Mouse (Mus musculus): Measurements from ENCODE around the gene Sppl3. TPM values are rescaled to one million over a fixed set of nuclear protein-coding genes. Genes with fewer than 3 reads are reported as not detected.

Sppl3 gene
- polyA plus RNA-seq (2015; fragmentation: Nextera tagmentation; extraction: Ambion mirVana): 17.8 and 22.4 TPM in 2 replicates

DNA sequence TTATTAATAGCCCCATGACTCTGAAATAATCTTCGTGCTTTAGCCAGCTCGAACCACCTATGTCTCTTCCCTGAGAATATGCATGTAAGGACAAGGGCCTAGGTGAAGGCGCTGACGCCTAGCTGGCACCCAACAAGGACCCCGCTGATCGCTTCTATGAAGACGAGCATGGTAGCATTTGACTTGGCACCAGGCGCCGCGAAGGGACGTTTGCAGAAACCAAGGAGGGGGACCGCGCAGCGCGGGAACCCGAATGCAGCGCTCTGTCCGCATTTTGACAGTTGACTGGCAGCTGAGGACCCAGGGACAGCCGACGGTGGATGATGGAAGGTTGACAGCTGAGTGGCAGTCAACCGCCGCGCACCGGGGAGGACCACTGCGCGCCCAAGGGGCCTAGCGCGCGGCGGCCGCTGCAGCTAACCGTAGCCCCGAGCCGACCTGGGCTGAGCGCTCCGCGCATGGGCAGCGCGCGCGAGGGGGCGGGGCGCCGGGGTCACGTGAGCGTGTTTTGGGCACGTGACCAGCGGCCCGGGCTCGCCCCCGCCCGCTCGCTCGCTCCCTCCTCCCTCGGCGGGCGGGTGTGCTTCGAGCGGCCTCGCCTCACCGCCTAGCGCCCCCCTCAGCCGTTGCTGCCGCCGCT is at the start of gene Sppl3:
Gene Sppl3, plus strand, starts transcription at position 561 of the 640 bp plus-strand sequence.
- H3K9me3 ChIP-seq (replicated peaks): no peaks in the 10 kb centered on the region
- H3K36me3 ChIP-seq: no peaks in the 10 kb centered on the region
- peak within 1 kb of the TSS; percentile 89 for H3K4me2 ChIP-seq
- H3K4me1 ChIP-seq (replicated peaks): peaks cover 39% of the 10 kb centered on the region
- H3K4me3 ChIP-seq: peak within 1 kb of the TSS; percentile 100
- no peaks in the 10 kb centered on the region for H3K27me3 ChIP-seq
- peak; percentile 91 for ATAC-seq (replicated peaks; ENCODE audit: insufficient number of reproducible peaks, insufficient read depth, low FRiP score, low read depth)
- peak within 1 kb of the TSS; percentile 100 for H3K9ac ChIP-seq
- 1% methylated on average over 46 of the region's 65 CpGs for whole genome bisulfite sequencing
- peak within 1 kb of the TSS; percentile 83 for H3K27ac ChIP-seq

DNA sequence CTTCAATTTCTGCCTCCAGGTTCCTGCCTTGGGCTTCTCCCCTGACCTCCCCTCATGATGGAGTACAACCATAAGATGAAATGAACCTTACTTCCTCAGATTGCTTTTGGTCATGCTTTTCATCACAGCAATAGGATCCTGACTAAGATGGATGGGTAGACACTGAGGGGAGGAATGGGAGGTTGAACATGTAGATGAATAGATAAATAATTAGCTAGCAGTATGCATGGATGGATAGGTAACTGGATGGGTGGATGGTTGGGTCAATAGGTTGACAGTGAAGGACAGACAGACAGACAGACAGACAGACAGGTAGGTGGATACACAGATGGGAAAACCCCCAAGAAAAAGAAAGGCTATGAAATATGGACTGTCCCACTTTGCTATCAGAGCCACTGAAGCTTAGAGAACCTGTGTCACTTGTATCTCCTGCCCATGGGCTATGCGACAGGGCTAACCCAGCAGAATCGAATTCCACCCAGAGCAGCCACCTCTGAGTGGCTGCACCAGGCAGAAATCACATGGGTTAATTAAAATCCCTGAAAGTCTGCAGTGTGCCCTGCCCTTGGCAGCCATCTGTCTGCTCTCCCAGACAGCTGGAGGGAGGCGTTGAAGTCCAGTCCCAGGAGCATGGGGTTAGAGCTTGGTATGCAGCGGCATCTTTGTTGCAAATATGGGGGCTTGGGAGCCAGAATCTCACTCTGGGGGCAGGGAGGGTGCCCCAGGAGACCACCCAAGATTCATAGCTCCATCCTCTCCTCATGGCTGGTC is 49.2 kb upstream of the Sppl3 start:
- no peak; the same call in 1 of the 2 replicates for ATAC-seq (replicated peaks; ENCODE audit: insufficient number of reproducible peaks, insufficient read depth, low FRiP score, low read depth)
- no peaks in the 10 kb centered on the region for H3K36me3 ChIP-seq
- H3K9me3 ChIP-seq (replicated peaks): no peaks in the 10 kb centered on the region
- no peak overlapping the region for H3K4me2 ChIP-seq
- WGBS: 40% methylated on average over 4 of the region's 4 CpGs
- H3K27ac ChIP-seq: no peak overlapping the region
- H3K9ac ChIP-seq: no peak overlapping the region
- H3K4me1 ChIP-seq (replicated peaks): peaks cover 16% of the 10 kb centered on the region
- H3K4me3 ChIP-seq: no peak overlapping the region
- 0 out of 2 replicates have a peak, but pooled peaks cover 4% of the 10 kb centered on the region for H3K27me3 ChIP-seq

DNA sequence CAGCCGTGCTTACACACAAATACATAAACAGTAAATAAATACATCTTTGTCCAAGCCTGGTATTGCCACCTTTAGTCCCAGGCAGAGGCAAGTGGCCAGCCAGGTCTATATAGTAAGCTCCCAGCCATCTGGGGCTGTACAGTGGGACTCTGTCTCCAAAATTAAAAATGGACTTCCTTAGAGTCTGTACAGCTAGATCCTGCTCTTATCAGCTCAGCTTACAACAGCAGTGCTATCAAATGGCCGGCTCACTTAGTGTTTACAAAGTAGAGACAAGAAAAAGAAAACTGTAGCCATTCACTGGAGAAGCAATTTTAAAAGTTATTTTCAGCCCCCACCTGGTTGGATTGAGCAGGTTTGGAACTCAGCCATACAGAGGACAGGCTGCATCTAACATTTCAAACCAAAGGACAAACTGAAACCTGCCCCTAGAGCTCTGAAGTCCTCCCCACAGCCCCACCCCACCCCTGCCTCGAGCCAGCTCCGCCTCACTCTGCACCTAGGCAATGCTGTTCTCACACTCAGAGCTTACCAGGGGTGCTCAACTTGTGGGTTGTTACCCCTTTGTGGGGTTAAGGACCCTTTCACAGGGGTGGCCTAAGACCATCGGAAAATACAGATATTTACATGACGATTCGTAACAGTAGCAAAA is 46.5 kb upstream of the Sppl3 start:
- Histone ChIP-seq H3K4me1 (replicated peaks) (peaks cover 21% of the 10 kb centered on the region), H3K27me3 (peaks cover 29% of the 10 kb centered on the region), H3K4me2 (peak overlapping the region; percentile 14; the same call in 1 of the 2 replicates), H3K27ac (peak overlapping the region; percentile 24), H3K36me3 (no peaks in the 10 kb centered on the region), H3K4me3 (no peak overlapping the region), H3K9me3 (replicated peaks) (no peaks in the 10 kb centered on the region), H3K9ac (0 out of 2 replicates have a peak overlapping the region, but pooled peaks have one; percentile 29)
- 47% methylated on average over 7 of the region's 7 CpGs for WGBS
- no peak for ATAC-seq (replicated peaks; ENCODE audit: insufficient number of reproducible peaks, insufficient read depth, low FRiP score, low read depth)

DNA sequence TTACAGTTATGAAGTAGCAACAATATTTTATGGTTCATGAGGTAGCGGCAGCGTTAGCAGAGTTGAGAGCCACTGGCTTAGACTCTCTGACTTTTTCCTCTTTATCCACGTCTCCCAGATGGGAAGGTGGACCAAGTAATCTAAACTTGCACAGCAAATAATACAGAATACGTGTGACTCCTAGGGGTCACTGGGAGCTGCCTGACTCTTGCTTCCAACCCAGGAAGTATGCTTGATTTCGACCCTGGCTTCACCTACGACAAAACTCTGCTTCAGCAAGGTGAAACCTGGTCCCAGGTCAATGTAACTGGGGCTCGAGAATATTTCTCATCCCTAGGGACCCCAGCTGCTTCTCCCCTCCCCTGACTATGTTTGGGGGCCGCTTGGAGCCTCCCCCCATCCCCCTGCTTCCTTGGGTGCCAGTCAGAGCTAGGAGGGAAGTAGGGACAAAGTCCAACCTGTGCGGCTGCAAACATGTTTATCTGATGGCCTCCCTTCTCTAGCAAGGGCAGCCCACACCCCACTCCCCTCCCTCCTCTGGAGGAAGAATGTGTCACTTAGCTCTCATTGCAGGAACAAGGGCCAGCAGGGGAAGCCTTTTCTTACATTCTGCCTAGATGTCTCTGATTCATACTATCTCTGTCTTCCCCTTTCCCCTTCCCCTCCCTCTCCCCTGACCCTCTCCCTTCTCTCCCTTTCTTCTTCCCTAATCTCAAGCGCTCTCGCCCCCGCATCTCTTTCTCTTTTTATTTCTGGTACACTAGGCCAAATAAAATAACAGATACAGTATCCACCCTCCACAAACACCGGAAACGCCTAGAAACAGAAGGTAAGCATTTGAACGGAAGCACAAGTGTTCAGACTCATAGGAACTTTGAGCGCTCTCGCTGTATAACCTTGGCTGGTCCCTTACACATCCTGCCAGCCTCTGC is 45.7 kb upstream of the Sppl3 start:
- Histone ChIP-seq H3K4me2 (0 out of 2 replicates have a peak overlapping the region, but pooled peaks have one; percentile 14), H3K9me3 (replicated peaks) (no peaks in the 10 kb centered on the region), H3K27me3 (peaks cover 37% of the 10 kb centered on the region), H3K4me1 (replicated peaks) (peaks cover 21% of the 10 kb centered on the region), H3K36me3 (no peaks in the 10 kb centered on the region), H3K27ac (peak overlapping the region; percentile 24; the same call in 1 of the 2 replicates), H3K9ac (no peak overlapping the region), H3K4me3 (no peak overlapping the region)
- 47% methylated on average over 17 of the region's 17 CpGs for WGBS
- no peak for ATAC-seq (replicated peaks; ENCODE audit: insufficient number of reproducible peaks, insufficient read depth, low FRiP score, low read depth)

DNA sequence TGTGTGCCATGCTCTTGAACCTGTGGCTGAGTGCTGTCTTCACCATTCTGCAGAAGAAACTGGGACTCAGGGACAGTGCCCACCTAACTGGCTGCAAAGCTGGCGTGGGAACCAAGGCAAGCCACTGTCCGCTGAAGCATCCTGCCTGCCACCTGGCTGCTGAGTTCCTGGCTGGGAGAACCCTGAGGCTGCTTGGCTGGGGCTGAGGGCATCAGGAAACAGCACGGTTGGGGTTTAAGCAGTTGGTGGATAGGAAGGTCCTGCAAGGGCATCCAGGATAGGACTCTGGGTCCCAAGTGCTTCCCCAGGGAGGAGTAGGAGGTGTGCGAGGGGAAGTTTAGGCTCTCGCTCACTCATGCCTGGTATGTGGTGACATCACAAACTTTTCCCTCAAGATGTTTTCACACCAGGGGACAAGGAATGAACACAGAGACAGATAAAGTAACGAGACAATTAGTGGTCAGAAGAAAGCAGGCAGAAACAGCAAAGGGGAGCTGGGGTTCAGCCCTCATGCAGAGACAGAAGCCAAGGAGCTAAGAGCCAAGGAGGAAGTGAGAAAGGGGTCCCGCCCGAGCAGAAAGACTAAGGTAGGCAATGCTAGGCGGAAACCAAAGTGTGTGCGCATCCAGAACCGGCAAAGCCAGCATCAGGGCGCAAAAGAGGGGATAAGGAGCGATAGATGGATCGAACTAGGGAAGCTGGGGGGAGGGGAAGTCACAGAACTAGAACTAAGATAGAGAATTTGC is 43.2 kb upstream of the Sppl3 start:
- Histone ChIP-seq H3K4me3 (no peak overlapping the region), H3K36me3 (no peaks in the 10 kb centered on the region), H3K4me1 (replicated peaks) (peaks cover 21% of the 10 kb centered on the region), H3K4me2 (no peak overlapping the region), H3K9ac (no peak overlapping the region), H3K27me3 (peaks cover 38% of the 10 kb centered on the region), H3K27ac (no peak overlapping the region), H3K9me3 (replicated peaks) (no peaks in the 10 kb centered on the region)
- ATAC-seq (replicated peaks; ENCODE audit: insufficient number of reproducible peaks, insufficient read depth, low FRiP score, low read depth): no peak
- WGBS: 32% methylated on average over 14 of the region's 14 CpGs

DNA sequence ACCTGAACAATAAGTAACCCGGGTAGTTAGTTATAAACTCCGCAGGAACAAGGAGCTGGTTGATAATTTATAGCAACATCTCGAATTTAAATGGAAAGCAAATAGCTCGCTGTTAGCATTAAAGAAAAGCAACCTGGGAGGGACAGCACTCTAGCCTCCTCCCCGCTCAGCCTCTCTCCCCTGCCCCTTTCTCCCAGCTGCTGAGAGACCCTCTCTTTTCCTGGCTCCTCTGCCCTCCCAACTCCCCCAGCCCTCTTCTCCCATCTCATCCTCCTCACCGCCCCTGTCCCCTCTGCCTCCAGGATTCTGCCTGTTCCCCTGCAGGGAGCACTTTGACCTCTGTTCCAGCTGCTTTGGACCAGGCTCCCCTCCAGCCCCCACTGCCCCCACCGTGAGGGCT is 42.3 kb upstream of the Sppl3 start:
- Histone ChIP-seq H3K9me3 (replicated peaks) (no peaks in the 10 kb centered on the region), H3K9ac (no peak overlapping the region), H3K4me1 (replicated peaks) (peaks cover 21% of the 10 kb centered on the region), H3K27me3 (peaks cover 38% of the 10 kb centered on the region), H3K36me3 (no peaks in the 10 kb centered on the region), H3K4me3 (no peak overlapping the region), H3K27ac (no peak overlapping the region), H3K4me2 (no peak overlapping the region)
- ATAC-seq (replicated peaks; ENCODE audit: insufficient number of reproducible peaks, insufficient read depth, low FRiP score, low read depth): no peak
- WGBS: 35% methylated on average over 7 of the region's 7 CpGs

DNA sequence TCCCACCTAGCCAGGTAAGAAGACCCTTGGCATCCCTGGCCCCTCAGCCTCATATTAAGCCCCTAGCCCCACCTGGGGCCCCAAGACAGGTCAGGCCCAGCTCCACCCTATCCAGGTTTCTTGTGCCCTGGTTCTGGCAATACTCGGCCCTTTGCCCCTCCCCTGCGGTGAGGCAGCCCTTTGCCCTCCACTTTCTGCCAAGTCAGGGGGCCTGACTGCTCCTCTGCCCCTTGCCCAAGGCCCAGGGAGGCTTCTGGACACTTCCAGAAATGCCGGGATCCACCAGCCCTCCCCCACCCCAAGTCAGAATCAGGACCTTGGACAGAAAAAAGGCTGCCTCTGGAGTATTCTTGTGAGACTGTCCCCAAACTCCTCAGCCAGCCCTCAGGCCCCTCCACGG is 41.9 kb upstream of the Sppl3 start:
- no peak for ATAC-seq (replicated peaks; ENCODE audit: insufficient number of reproducible peaks, insufficient read depth, low FRiP score, low read depth)
- H3K4me1 ChIP-seq (replicated peaks): peaks cover 20% of the 10 kb centered on the region
- H3K27ac ChIP-seq: no peak overlapping the region
- no peaks in the 10 kb centered on the region for H3K36me3 ChIP-seq
- peaks cover 38% of the 10 kb centered on the region for H3K27me3 ChIP-seq
- no peaks in the 10 kb centered on the region for H3K9me3 ChIP-seq (replicated peaks)
- no peak overlapping the region for H3K9ac ChIP-seq
- H3K4me3 ChIP-seq: no peak overlapping the region
- WGBS: 14% methylated on average over 4 of the region's 4 CpGs
- H3K4me2 ChIP-seq: no peak overlapping the region

DNA sequence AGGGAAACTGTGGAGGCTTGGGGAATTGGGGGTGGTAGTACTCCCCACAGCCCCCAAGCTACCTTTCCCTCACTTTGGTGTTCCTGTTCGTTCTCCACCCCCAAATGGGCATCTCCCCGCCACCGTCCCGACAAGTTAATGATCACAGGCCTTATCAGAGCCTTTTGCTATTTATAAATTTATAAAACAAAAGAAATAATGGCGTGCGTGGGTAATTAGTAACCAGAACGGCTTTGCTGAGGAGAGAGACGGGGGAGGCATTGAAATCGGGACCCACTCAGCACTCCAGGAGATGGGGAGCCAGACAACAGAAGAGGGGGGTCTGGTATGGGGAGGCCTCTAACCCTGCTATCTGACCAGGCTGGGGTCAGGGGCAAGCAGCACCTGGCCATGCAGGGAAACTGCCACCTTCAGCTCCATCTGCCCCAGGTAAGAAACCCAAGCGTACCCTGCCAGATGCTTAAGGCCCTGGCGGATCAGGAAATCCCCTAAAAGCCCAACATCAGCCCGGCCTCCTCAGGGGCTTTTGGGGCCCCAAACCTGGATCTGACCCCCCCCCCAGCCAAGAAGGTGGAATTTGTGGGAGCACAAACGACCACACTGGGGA is 41.2 kb upstream of the Sppl3 start:
- ATAC-seq (replicated peaks; ENCODE audit: insufficient number of reproducible peaks, insufficient read depth, low FRiP score, low read depth): no peak
- no peak overlapping the region for H3K4me3 ChIP-seq
- no peaks in the 10 kb centered on the region for H3K9me3 ChIP-seq (replicated peaks)
- peaks cover 38% of the 10 kb centered on the region for H3K27me3 ChIP-seq
- peaks cover 13% of the 10 kb centered on the region for H3K4me1 ChIP-seq (replicated peaks)
- H3K36me3 ChIP-seq: no peaks in the 10 kb centered on the region
- no peak overlapping the region for H3K9ac ChIP-seq
- no peak overlapping the region for H3K4me2 ChIP-seq
- WGBS: 61% methylated on average over 13 of the region's 13 CpGs
- no peak overlapping the region for H3K27ac ChIP-seq

DNA sequence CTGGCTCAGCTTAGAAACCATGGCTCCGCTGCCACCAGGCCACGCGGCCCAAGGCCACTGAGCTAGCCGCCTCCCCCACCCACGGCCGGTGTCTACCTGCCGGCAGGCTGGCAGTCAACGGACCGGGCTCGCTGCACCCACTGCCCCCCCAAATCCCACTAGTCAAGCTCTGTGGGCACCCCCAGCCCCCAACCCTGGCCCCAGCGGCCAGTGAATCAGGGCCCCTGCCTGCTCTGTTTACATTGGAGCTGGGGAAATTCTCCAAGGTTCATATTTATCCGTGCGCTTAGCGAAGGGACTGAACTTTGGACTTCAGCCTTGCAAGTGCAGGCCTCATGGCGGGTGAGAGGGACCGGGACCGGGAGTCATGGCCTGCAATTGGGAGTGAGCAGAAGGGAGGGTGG is 40.1 kb upstream of the Sppl3 start, which contains the start of gene Hnf1a:
Gene Hnf1a, minus strand, starts transcription at position 271 of the 404 bp plus-strand sequence.
- no peak within 1 kb of the TSS for H3K27ac ChIP-seq
- no peak for ATAC-seq (replicated peaks; ENCODE audit: insufficient number of reproducible peaks, insufficient read depth, low FRiP score, low read depth)
- no peak within 1 kb of the TSS for H3K9ac ChIP-seq
- WGBS: 76% methylated on average over 17 of the region's 17 CpGs
- H3K27me3 ChIP-seq: peaks cover 37% of the 10 kb centered on the region
- H3K4me2 ChIP-seq: no peak within 1 kb of the TSS
- H3K4me1 ChIP-seq (replicated peaks): peaks cover 5% of the 10 kb centered on the region
- H3K4me3 ChIP-seq: no peak within 1 kb of the TSS
- H3K9me3 ChIP-seq (replicated peaks): no peaks in the 10 kb centered on the region
- H3K36me3 ChIP-seq: no peaks in the 10 kb centered on the region

DNA sequence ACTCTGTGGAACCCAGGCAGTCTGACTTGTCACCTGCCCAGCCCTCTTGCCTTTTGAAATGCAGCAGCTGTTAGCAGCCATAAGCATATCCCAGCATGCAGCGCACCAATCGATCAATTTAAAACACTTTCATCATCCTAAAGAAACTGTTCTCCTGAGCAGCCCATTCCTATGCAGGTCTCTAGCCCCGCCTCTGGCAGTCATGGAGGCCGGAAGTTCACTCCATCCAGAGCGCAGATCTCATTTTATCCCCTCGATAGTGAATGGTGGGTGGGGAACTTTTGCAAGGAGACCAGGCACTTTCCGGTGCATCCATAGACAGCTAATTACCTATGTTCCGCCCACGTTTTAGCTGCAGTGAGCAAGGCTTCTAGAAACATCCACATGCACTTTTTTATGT is 38.7 kb upstream of the Sppl3 start:
- H3K4me3 ChIP-seq: no peak overlapping the region
- 78% methylated on average over 9 of the region's 9 CpGs for WGBS
- no peak overlapping the region for H3K4me2 ChIP-seq
- H3K9me3 ChIP-seq (replicated peaks): no peaks in the 10 kb centered on the region
- H3K4me1 ChIP-seq (replicated peaks): peaks cover 5% of the 10 kb centered on the region
- H3K36me3 ChIP-seq: no peaks in the 10 kb centered on the region
- no peak overlapping the region for H3K27ac ChIP-seq
- peaks cover 30% of the 10 kb centered on the region for H3K27me3 ChIP-seq
- H3K9ac ChIP-seq: no peak overlapping the region
- no peak for ATAC-seq (replicated peaks; ENCODE audit: insufficient number of reproducible peaks, insufficient read depth, low FRiP score, low read depth)

All from heart, embryonic 15.5 days (tissue).